Mouse (Mus musculus): ENCODE results near the gene Pop5.

Gene Pop5

GRCm38 (mm10) chr5:115235786-115236263 lies at the start of gene Pop5:
TSS of gene Pop5 (plus strand) at chr5:115235836.
- peak; percentile 94 for DNase-seq (ENCODE audit: low read depth)

GRCm38 (mm10) chr5:115186371-115187073 lies 49.1 kb upstream of the Pop5 start:
- peak; percentile 37 for DNase-seq (ENCODE audit: low read depth)

- DNase-seq (ENCODE audit: low read depth), result peak; percentile 91
These were observed 48.2 kb upstream of the Pop5 start for GRCm38 (mm10) chr5:115187188-115188131.

- peak; percentile 81 for DNase-seq (ENCODE audit: low read depth)
These were observed 46.8 kb upstream of the Pop5 start for GRCm38 (mm10) chr5:115188824-115189223.

- DNase-seq (ENCODE audit: low read depth), result no peak
These were observed 45.6 kb upstream of the Pop5 start for GRCm38 (mm10) chr5:115190081-115190480.

- peak; percentile 42 for DNase-seq (ENCODE audit: low read depth)
These were observed 43.5 kb upstream of the Pop5 start for GRCm38 (mm10) chr5:115191880-115192827.

- DNase-seq (ENCODE audit: low read depth), result no peak
These were observed 42.8 kb upstream of the Pop5 start for GRCm38 (mm10) chr5:115192828-115193195.

GRCm38 (mm10) chr5:115193226-115193625 lies 42.4 kb upstream of the Pop5 start:
- peak; percentile 68 for DNase-seq (ENCODE audit: low read depth)

GRCm38 (mm10) chr5:115193669-115194625 lies 41.7 kb upstream of the Pop5 start, which contains the start of gene Cabp1:
TSS of gene Cabp1 (minus strand) at chr5:115194381.
- peak; percentile 78 for DNase-seq (ENCODE audit: low read depth)

- DNase-seq (ENCODE audit: low read depth), result no peak
These were observed 40.9 kb upstream of the Pop5 start for GRCm38 (mm10) chr5:115194626-115195221.

- peak; percentile 40 for DNase-seq (ENCODE audit: low read depth)
These were observed 31.7 kb upstream of the Pop5 start for GRCm38 (mm10) chr5:115203735-115204561.

- DNase-seq (ENCODE audit: low read depth), result peak; percentile 40
These were observed 30.9 kb upstream of the Pop5 start for GRCm38 (mm10) chr5:115204562-115205311.

GRCm38 (mm10) chr5:115207244-115207643 lies 28.4 kb upstream of the Pop5 start:
- DNase-seq (ENCODE audit: low read depth), result no peak

GRCm38 (mm10) chr5:115207892-115208291 lies 27.7 kb upstream of the Pop5 start:
- no peak for DNase-seq (ENCODE audit: low read depth)

GRCm38 (mm10) chr5:115208601-115209000 lies 27.0 kb upstream of the Pop5 start:
- no peak for DNase-seq (ENCODE audit: low read depth)

- peak; percentile 71 for DNase-seq (ENCODE audit: low read depth)
These were observed 25.3 kb upstream of the Pop5 start for GRCm38 (mm10) chr5:115210380-115210779.

- no peak for DNase-seq (ENCODE audit: low read depth)
These were observed 23.2 kb upstream of the Pop5 start for GRCm38 (mm10) chr5:115212451-115212850.

- DNase-seq (ENCODE audit: low read depth), result no peak
These were observed 22.8 kb upstream of the Pop5 start for GRCm38 (mm10) chr5:115212861-115213260.
